Mouse (Mus musculus): Measurements from ENCODE around the gene Rps28. TPM values are rescaled to one million over a fixed set of nuclear protein-coding genes. Genes with fewer than 3 reads are reported as not detected.

The Rps28 gene
- polyA plus RNA-seq, 1 experiment from 2014 or later: 388 TPM

DNA sequence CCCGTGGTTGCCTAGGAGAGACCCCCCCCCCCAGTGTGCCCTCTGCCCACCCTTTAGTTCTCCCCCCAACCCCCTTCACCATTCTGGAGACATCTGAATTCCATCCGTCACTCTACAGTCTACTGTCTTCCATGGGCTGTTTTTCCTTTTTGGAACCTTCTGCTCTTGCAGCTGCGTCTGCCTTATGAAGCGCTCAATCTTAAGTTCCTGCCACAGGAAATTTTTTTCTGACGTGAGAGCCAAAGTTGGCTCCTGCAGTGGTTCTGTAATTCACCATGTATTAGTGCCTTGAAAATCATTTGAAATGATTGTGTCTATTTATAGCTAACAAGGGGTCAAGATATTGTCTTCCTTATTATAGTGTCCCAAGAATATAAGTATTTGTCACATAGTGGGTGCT, 7.8 kb downstream of the Rps28 start:
- no peak for ATAC-seq (replicated peaks; ENCODE audit: extremely low read depth, insufficient read depth, low FRiP score)
- 58% methylated on average over 5 of the region's 5 CpGs for whole genome bisulfite sequencing
- H3K27me3 ChIP-seq (ENCODE audit: control insufficient read depth, insufficient read depth, low read length): 0 out of 2 replicates have a peak, but pooled peaks cover 7% of the 10 kb centered on the region
- peak overlapping the region; percentile 72 for H3K4me3 ChIP-seq (ENCODE audit: low read length)
- peaks cover 25% of the 10 kb centered on the region for H3K4me1 ChIP-seq (ENCODE audit: control insufficient read depth, insufficient read depth, low read length)
- peaks cover 25% of the 10 kb centered on the region for H3K36me3 ChIP-seq (ENCODE audit: control insufficient read depth, insufficient read depth)
- H3K4me2 ChIP-seq (ENCODE audit: low read depth, low read length): peak overlapping the region; percentile 98
- peak overlapping the region; percentile 87; the same call in 1 of the 2 replicates for H3K9ac ChIP-seq (ENCODE audit: low read length)
- H3K27ac ChIP-seq (ENCODE audit: low read length): peak overlapping the region; percentile 86
- no peaks in the 10 kb centered on the region for H3K9me3 ChIP-seq (replicated peaks; ENCODE audit: control insufficient read depth, low read length)

GRCm38 (mm10) chr17:33815399-33815798, 9.0 kb downstream of the Rps28 start:
- Histone ChIP-seq H3K9ac (ENCODE audit: low read length) (no peak overlapping the region), H3K27me3 (ENCODE audit: control insufficient read depth, insufficient read depth, low read length) (0 out of 2 replicates have a peak, but pooled peaks cover 7% of the 10 kb centered on the region), H3K4me1 (ENCODE audit: control insufficient read depth, insufficient read depth, low read length) (peaks cover 31% of the 10 kb centered on the region), H3K27ac (ENCODE audit: low read length) (no peak overlapping the region), H3K4me2 (ENCODE audit: low read depth, low read length) (no peak overlapping the region), H3K36me3 (ENCODE audit: control insufficient read depth, insufficient read depth) (peaks cover 15% of the 10 kb centered on the region; the same call in 1 of the 2 replicates), H3K9me3 (replicated peaks; ENCODE audit: control insufficient read depth, low read length) (no peaks in the 10 kb centered on the region), H3K4me3 (ENCODE audit: low read length) (no peak overlapping the region)
- WGBS: 91% methylated on average over 6 of the region's 6 CpGs
- ATAC-seq (replicated peaks; ENCODE audit: extremely low read depth, insufficient read depth, low FRiP score): no peak

- peaks cover 2% of the 10 kb centered on the region; the same call in 1 of the 2 replicates for H3K36me3 ChIP-seq (ENCODE audit: control insufficient read depth, insufficient read depth)
- peak overlapping the region; percentile 79 for H3K27ac ChIP-seq (ENCODE audit: low read length)
These were observed 11.4 kb downstream of the Rps28 start for GRCm38 (mm10) chr17:33812990-33813389.

DNA sequence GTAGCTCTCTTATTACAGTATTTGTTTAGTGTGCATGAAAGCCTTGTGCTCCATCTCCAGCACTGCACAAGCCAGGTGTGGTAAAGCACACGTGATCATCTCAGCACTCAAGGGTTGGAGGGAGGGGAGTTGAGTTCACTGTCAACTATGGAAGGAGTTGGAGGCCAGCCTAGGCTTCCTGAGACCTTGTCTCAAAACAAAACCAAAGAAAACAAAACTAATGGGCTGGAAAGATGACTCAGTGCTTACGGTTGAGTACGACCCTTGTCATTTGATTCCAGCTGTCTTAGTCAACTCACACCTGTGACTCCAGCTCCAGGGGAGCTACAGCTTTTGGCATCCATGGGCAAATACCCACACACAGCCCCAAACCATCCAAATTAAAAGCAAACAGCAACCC, 11.9 kb downstream of the Rps28 start:
- Histone ChIP-seq H3K36me3 (ENCODE audit: control insufficient read depth, insufficient read depth) (peaks cover 2% of the 10 kb centered on the region; the same call in 1 of the 2 replicates), H3K9ac (ENCODE audit: low read length) (peak overlapping the region; percentile 15; the same call in 1 of the 2 replicates), H3K9me3 (replicated peaks; ENCODE audit: control insufficient read depth, low read length) (no peaks in the 10 kb centered on the region), H3K4me3 (ENCODE audit: low read length) (peak overlapping the region; percentile 22; the same call in 1 of the 2 replicates), H3K27ac (ENCODE audit: low read length) (peak overlapping the region; percentile 79), H3K4me2 (ENCODE audit: low read depth, low read length) (peak overlapping the region; percentile 75), H3K27me3 (ENCODE audit: control insufficient read depth, insufficient read depth, low read length) (peaks cover 11% of the 10 kb centered on the region; the same call in 1 of the 2 replicates), H3K4me1 (ENCODE audit: control insufficient read depth, insufficient read depth, low read length) (peaks cover 24% of the 10 kb centered on the region)
- 43% methylated on average over 3 of the region's 3 CpGs for WGBS
- no peak for ATAC-seq (replicated peaks; ENCODE audit: extremely low read depth, insufficient read depth, low FRiP score)

More at GRCm38 (mm10) chr17:33812990-33813389, 11.4 kb downstream of the Rps28 start:
- Histone ChIP-seq H3K4me1 (ENCODE audit: control insufficient read depth, insufficient read depth, low read length) (peaks cover 27% of the 10 kb centered on the region), H3K4me2 (ENCODE audit: low read depth, low read length) (peak overlapping the region; percentile 75), H3K27me3 (ENCODE audit: control insufficient read depth, insufficient read depth, low read length) (peaks cover 11% of the 10 kb centered on the region; the same call in 1 of the 2 replicates), H3K4me3 (ENCODE audit: low read length) (peak overlapping the region; percentile 22; the same call in 1 of the 2 replicates), H3K9ac (ENCODE audit: low read length) (peak overlapping the region; percentile 15; the same call in 1 of the 2 replicates), H3K9me3 (replicated peaks; ENCODE audit: control insufficient read depth, low read length) (no peaks in the 10 kb centered on the region)
- WGBS: 45% methylated on average over 4 of the region's 4 CpGs
- no peak for ATAC-seq (replicated peaks; ENCODE audit: extremely low read depth, insufficient read depth, low FRiP score)

DNA sequence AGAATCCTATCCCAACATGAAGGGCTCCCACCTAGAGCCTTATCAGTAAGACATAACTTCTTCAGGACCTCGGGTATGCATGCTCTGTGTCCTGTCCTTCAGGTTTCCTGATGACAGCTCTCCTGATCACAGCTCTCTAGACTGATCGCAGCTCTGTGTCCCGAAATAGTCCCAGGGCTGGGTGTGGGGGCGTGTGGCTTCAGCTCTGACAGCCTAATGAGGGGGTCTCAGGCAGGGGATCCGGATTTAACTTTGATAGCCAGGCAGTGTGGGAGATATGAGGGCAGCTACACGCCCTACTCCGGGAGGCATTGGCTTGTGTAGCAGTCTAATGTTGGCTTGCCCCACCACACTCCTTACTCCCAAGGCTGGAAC, 13.2 kb downstream of the Rps28 start:
- 2% methylated on average over 7 of the region's 7 CpGs for WGBS
- H3K4me2 ChIP-seq (ENCODE audit: low read depth, low read length): peak overlapping the region; percentile 75
- H3K27ac ChIP-seq (ENCODE audit: low read length): peak overlapping the region; percentile 81
- H3K9me3 ChIP-seq (replicated peaks; ENCODE audit: control insufficient read depth, low read length): no peaks in the 10 kb centered on the region
- peak overlapping the region; percentile 55 for H3K4me3 ChIP-seq (ENCODE audit: low read length)
- peak overlapping the region; percentile 66 for H3K9ac ChIP-seq (ENCODE audit: low read length)
- peaks cover 21% of the 10 kb centered on the region for H3K27me3 ChIP-seq (ENCODE audit: control insufficient read depth, insufficient read depth, low read length)
- peaks cover 19% of the 10 kb centered on the region for H3K4me1 ChIP-seq (ENCODE audit: control insufficient read depth, insufficient read depth, low read length)
- peak; percentile 38 for ATAC-seq (replicated peaks; ENCODE audit: extremely low read depth, insufficient read depth, low FRiP score)
- H3K36me3 ChIP-seq (ENCODE audit: control insufficient read depth, insufficient read depth): peaks cover 2% of the 10 kb centered on the region; the same call in 1 of the 2 replicates

DNA sequence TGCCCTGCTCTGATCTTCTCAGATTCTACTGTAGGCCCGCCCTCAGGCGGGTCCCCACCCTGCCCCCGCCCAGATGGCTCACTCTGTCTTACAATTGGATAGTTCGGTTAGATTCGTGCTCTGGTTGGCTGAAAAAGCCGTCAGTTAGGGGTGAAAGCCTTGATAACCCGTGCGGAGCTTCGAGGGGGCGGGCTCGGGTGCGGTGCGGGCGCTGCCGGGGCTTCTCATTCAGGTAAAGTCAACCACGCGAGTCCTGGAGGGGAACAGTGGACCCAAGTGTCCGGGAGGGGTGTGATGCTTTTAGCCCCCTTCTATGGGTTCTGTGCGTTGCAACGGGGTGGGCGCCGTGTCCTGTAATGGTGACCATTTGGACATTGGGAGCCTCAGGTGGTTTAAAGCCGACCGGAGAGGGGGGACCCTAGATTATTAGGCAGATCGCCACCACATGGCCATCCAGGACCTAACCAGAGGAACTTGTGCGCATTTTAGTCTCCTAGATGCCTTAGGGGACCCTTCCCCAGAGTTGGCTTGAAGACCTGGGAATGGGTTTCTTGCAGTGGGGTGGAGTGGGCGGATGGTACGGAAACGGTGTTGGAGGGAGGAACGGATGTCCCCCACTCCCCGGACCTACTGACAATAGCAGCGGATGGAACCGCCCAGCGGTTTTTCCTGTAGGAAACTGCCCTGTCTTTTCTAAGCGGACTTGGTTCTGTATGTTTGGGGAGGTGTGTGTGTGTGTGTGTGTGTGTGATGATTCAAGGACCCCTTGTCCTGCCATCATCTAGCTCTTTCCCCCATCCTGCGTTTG, 13.8 kb downstream of the Rps28 start, which contains the start of gene Kank3:
TSS of gene Kank3 (plus strand) at position 186 of the 808 bp plus-strand sequence.
- peaks cover 19% of the 10 kb centered on the region for H3K4me1 ChIP-seq (ENCODE audit: control insufficient read depth, insufficient read depth, low read length)
- H3K4me3 ChIP-seq (ENCODE audit: low read length): peak within 1 kb of the TSS; percentile 55
- peak within 1 kb of the TSS; percentile 75 for H3K4me2 ChIP-seq (ENCODE audit: low read depth, low read length)
- peak within 1 kb of the TSS; percentile 66 for H3K9ac ChIP-seq (ENCODE audit: low read length)
- H3K36me3 ChIP-seq (ENCODE audit: control insufficient read depth, insufficient read depth): no peaks in the 10 kb centered on the region
- ATAC-seq (replicated peaks; ENCODE audit: extremely low read depth, insufficient read depth, low FRiP score): peak; percentile 91
- H3K27me3 ChIP-seq (ENCODE audit: control insufficient read depth, insufficient read depth, low read length): peaks cover 23% of the 10 kb centered on the region
- peak within 1 kb of the TSS; percentile 81 for H3K27ac ChIP-seq (ENCODE audit: low read length)
- WGBS: under 1% methylated on average over 36 of the region's 36 CpGs
- no peaks in the 10 kb centered on the region for H3K9me3 ChIP-seq (replicated peaks; ENCODE audit: control insufficient read depth, low read length)

DNA sequence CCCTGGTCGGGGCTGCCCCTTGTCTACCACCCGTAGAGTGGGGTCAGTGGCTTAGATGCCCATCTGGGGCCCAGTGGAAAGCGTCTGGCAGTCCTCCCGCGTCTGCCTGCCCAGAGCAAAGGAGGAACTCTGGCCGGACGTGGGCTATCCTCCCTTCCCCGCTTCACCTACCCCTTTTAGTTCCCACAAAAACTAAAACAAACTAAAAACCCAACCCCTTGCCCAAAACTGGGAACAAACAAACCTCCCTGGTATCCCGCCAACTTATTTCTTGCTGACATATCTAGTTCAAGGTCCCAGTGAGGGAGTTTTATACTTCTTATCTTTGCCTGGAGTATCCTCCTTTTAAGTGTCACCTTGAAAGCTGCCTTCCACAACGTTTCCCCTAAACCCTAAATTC, 16.2 kb downstream of the Rps28 start:
- Histone ChIP-seq H3K4me3 (ENCODE audit: low read length) (no peak overlapping the region), H3K27ac (ENCODE audit: low read length) (no peak overlapping the region), H3K9me3 (replicated peaks; ENCODE audit: control insufficient read depth, low read length) (no peaks in the 10 kb centered on the region), H3K9ac (ENCODE audit: low read length) (no peak overlapping the region), H3K27me3 (ENCODE audit: control insufficient read depth, insufficient read depth, low read length) (peaks cover 21% of the 10 kb centered on the region), H3K4me2 (ENCODE audit: low read depth, low read length) (no peak overlapping the region), H3K4me1 (ENCODE audit: control insufficient read depth, insufficient read depth, low read length) (peaks cover 21% of the 10 kb centered on the region), H3K36me3 (ENCODE audit: control insufficient read depth, insufficient read depth) (no peaks in the 10 kb centered on the region)
- no peak for ATAC-seq (replicated peaks; ENCODE audit: extremely low read depth, insufficient read depth, low FRiP score)
- 29% methylated on average over 10 of the region's 10 CpGs for WGBS

DNA sequence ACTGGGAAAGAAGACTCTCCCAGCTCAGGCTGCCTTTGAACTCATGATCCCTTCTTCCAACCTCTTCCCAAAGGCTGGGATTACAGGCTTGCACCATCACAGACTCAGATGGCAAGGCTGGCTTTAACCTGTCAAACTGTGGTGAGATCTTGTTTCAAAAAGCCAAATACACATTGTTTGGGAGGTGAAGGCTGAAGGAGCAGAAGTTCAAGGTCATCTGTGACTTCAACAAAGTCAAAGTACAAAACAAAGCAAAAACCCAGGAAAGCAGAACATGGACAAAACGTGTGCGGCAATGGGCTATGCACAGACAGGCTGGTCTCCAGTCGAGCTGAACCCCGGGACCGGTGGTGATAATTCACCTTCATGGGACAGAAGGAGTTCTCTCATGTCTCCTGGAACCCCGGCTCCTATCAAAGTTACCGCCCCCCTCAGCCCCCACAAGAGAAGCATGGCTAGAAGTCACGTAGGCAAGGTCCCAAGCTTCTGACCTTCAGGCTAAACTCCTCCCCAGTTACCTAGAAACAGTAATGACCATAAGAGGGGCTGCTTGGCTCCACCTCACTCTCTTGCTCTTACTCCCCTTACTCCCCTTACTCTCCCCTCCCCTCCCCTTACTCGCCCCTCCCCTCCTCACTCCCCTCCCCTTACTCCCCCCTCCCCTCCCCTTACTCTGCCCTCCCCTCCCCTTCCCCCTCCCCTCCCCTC, 17.0 kb downstream of the Rps28 start:
- no peak for ATAC-seq (replicated peaks; ENCODE audit: extremely low read depth, insufficient read depth, low FRiP score)
- Histone ChIP-seq H3K4me3 (ENCODE audit: low read length) (no peak overlapping the region), H3K27me3 (ENCODE audit: control insufficient read depth, insufficient read depth, low read length) (peaks cover 27% of the 10 kb centered on the region), H3K4me2 (ENCODE audit: low read depth, low read length) (no peak overlapping the region), H3K9ac (ENCODE audit: low read length) (no peak overlapping the region), H3K27ac (ENCODE audit: low read length) (no peak overlapping the region), H3K36me3 (ENCODE audit: control insufficient read depth, insufficient read depth) (no peaks in the 10 kb centered on the region), H3K4me1 (ENCODE audit: control insufficient read depth, insufficient read depth, low read length) (peaks cover 16% of the 10 kb centered on the region), H3K9me3 (replicated peaks; ENCODE audit: control insufficient read depth, low read length) (no peaks in the 10 kb centered on the region)
- 56% methylated on average over 8 of the region's 9 CpGs for WGBS
